Mouse (Mus musculus) bone marrow macrophage, adult 2 months (primary cell): ENCODE data around the gene Ccdc78.

Experiments
- CTCF ChIP-seq: IDR thresholded peaks from 2 replicates; pipeline ENCODE4 v1.5.1; 2012; ENCODE audit warnings: low read depth, mild to moderate bottlenecking, low read length, moderate library complexity
- POLR2A ChIP-seq: IDR thresholded peaks from 2 replicates; pipeline ENCODE4 v1.6.1; 2012; ENCODE audit warnings: mild to moderate bottlenecking, low read depth, low read length, borderline replicate concordance

DNA sequence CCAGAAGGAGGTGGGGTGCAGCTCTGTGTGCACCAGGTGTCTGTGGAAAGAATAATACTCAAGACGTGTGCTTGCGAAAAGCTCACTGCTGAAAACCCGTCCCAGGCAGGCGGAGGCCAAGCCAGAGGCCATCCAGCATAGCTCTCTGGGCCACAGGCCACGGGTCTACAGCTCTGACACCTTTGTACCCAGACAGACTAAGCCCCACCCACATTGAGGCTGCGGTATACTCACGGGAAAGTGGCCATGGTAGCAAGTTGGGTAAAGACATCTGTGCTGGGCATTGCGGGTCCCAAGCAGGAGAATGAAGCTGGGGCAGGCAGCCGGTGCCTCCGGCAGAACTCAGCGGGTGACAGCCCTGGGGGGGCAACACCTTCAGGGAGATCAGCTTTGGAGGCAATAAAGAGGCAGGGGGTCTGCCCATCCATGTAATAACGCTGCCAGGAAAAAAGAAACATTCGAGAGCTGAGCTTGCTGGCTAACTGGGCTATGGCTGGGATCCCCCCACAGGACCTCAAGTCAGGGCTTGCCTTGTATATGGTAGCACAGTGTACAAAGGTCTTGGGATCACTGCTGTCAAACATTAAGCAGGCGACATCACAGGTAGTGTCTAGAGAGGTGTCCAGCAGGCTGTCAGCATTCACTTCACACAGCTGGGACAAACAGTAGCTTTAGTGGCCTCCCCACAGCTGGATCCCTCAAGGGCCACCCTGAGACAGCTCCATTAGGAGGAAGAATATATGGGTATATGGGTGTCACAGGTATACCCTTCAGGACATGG, 53.3 kb downstream of the Ccdc78 start:
- TF ChIP-seq POLR2A (no peak), CTCF (no peak)
